Mouse (Mus musculus) ovary, postnatal 14 days (tissue): ENCODE results near the gene Psmd2.
"Not testable (repeated sequence)": the region's sequence is repeated elsewhere in the genome, so short reads cannot be mapped to it uniquely, and the experiment has no call there.

ENCODE experiments used
- DNase-seq: peaks from one replicate; pipeline ENCODE4 v3.0.0; 2022; ENCODE audit warnings: low spot score

Psmd2 gene

GRCm38 (mm10) chr16:20657661-20658060, 6.2 kb downstream of the Psmd2 start:
- no peak for DNase-seq

DNA sequence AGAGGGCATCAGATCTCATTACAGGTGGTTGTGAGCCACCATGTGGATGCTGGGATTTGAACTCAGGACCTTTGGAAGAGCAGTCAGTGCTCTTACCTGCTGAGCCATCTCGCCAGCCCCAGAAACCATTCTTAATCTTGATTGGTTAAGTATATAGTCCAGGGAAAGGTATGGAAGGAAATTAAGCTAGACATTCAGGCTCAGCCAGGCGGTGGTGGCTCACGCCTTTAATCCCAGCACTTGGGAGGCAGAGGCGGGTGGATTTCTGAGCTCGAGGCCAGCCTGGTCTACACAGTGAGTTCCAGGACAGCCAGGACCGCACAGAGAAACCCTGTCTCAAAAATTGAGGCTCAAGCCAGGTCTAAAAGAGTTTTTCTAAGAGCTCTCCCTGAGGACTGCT, 16.6 kb downstream of the Psmd2 start, which contains the start of gene Eif4g1:
Gene Eif4g1 (plus strand): TSS at position 301 of the 400 bp plus-strand sequence.
- DNase-seq = not testable (repeated sequence)

DNA sequence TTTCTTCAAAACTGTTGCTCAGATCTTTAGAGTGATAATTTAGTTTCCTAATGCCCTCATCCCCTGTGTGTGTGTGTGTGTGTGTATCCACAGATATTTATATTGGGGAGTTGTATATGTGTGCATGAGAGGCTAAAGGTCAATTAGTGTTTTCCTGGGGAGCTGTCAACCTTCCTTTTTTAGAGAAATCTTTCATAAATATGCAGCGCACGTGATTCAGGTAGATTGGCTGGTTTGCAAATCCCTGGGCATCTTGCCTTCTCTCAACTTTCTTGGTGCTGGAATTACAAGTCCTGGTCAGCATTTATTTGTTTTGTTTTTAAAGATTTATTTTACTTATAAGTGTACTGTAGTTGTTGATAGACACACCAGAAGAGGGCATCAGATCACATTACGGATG, 18.8 kb downstream of the Psmd2 start:
- DNase-seq = no peak

DNA sequence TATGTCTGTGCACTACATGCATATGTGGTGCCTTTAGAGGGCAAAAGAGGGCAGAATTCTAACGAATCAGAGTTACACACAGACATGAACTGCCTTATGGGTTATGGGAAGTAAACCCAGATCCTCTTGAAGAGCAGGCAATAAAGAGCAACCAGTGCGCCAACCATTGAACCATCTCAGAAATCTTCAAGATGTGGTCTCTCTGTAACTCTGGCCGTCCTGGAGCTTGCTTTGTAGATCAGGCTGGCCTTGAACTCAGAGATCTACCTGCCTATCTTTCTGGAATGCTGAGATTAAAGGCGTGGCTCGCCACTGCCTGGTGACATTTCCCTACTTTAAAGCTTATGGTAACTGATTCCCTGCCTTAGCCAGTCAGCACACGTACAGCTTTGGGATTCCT, 20.4 kb downstream of the Psmd2 start:
- DNase-seq = no peak

DNA sequence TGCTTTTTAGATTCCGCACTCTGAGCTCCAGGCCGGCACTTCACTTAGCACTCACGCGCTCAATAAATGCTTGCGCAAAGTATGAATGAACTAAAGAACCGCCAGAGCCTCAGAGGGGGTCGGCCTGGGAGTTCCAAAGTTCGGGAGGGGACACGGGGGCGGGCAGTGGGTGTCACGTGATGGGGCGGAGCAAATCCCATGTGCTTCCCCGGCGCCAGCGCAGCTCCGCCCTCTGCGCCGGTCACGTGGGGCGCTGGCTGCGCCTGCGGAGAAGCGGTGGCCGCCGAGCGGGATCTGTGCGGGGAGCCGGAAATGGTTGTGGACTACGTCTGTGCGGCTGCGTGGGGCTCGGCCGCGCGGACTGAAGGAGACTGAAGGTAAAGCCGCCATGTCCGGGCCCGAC, 21.0 kb downstream of the Psmd2 start:
- peak; percentile 94 for DNase-seq

GRCm38 (mm10) chr16:20672965-20673705, 21.7 kb downstream of the Psmd2 start:
- DNase-seq = peak; percentile 42

GRCm38 (mm10) chr16:20673706-20674303, 22.4 kb downstream of the Psmd2 start:
- no peak for DNase-seq

GRCm38 (mm10) chr16:20675213-20675612, 23.8 kb downstream of the Psmd2 start:
- no peak for DNase-seq

- DNase-seq = no peak
These were observed 25.2 kb downstream of the Psmd2 start for GRCm38 (mm10) chr16:20676702-20677101.

- DNase-seq = no peak
These were observed 25.9 kb downstream of the Psmd2 start for GRCm38 (mm10) chr16:20677380-20677779.

DNA sequence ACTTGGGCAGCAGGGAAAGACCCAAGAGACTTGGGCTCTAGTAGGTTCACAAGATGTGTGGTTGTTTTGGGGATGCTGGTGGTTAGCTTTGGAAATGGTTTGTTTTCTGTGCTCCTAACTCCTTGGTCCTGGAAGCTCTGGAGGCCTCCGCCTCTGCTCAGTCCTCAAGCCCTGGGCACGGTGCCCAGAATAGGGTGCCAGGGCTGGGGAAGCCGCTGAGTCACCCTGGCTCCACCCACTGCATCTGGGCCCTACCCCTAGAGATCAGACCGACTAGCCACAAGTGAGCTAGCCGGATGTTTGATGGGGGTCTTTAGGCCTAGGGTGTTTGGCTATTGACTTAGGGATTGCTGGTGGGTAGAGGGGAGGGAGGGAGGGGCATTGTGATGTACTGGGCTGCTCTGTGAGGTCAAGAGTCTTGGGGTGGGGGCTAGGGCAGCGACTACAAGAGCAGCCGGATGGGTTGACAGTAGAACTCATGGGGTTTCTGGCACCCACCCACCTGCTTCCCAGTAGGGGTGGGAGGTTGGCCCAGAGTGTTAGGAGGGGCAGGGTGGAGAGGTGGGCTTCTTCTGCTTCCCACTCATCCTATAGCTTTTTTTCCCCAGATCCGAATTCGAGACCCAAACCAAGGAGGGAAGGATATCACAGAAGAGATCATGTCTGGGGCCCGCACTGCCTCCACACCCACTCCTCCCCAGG, 26.7 kb downstream of the Psmd2 start:
- peak; percentile 52 for DNase-seq

DNA sequence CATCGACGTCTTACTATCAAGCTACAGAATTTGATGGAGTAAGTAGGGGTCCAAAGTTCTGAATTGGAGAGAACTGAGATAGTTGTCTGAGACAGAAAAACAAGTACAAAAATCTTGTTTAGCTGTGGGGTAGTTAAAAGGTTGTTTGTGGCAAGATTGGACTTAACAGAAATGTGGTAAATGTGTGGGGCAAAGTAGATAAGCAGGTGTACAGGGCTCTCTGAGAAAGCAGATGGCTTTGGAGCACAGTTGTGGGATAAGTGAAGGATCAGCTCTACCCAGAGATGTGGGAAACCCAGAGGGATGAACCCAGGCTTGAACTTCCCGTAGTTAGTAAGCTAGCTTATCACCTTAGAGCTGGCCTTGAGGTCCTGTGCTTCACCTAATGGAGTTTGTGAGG, 39.3 kb downstream of the Psmd2 start:
- no peak for DNase-seq

DNA sequence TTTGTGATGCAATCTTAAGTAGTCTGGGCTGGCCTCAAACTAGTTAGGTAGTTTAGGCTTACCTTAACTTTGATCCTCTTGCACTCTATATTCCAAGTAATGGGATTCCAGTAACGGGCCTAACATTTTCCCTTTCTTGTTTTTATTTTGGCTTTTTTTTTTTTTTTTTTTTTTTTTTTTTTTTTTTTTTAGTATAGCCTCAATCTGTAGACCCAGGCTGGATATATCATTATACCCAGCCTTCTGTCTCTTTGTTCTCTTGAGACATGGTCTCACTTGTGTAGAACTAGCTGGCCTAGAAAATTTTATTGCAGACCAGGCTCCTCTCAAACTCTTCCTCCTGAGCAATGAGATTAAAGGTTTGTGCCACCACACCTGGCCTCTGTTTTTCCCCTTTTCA, 40.2 kb downstream of the Psmd2 start:
- no peak for DNase-seq

DNA sequence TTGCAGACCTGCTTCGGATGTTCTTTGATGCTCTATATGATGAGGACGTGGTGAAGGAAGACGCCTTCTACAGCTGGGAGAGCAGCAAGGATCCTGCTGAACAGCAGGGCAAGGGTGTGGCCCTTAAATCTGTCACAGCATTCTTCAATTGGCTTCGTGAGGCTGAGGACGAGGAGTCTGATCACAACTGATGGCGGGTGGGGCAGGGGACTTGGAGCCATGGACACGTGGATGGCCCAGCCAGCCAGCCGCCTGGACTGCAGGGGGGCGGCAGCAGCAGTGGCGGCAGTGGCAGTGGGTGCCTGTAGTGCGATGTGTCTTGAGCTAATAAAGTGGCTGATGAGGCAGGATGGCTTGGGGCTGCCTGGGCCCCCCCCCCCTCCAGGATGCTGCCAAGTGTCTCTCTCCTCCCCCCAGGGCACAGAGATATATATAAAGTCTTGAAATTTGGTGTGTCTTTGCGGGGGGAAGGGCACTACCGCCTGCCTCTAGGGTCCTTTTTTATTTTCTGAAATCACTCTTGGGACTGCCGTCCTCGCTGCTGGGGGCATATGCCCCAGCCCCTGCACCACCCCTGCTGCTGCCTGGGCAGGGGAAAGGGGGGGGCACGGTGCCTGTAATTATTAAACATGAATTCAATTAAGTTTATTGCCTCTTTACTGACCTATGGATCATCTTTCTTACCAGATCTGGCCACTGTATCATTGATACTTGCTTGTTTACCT, 41.0 kb downstream of the Psmd2 start:
- DNase-seq = no peak

DNA sequence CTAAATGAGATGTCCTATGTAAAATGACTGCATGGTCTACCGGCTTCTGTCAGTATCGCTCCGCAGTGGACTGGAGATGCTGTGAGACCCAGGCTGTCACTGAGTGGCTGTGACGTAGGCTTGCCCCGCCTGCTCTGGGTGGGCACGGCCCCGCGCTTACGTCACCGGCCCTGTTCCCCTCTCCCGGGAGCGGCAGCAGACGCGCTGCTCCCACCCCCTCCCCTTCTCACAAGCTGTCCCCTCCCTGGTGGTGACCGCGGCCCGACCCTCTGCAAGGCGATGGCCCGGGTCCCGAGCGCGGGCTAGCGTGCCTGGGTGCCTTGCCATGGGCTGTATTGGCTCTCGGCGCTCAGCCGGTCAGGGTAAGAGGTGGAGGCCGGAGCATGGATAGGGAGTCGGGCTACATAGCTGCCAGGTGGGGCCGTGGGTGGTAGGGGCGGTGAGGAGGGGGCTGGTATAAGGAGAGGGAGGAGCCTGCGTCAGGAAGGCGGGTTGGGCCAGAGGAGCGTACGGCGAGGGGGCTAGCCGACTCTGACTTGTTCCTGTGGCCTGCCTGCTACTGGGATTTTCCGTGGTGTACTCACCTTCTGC, 41.8 kb downstream of the Psmd2 start, which contains the start of gene Fam131a:
Gene Fam131a (plus strand): TSS at position 131 of the 591 bp plus-strand sequence.
- peak; percentile 78 for DNase-seq

GRCm38 (mm10) chr16:20694781-20695180, 43.3 kb downstream of the Psmd2 start:
- DNase-seq = no peak

- DNase-seq = peak; percentile 87
These were observed 44.3 kb downstream of the Psmd2 start for GRCm38 (mm10) chr16:20695622-20696323.

- no peak for DNase-seq
These were observed 47.8 kb downstream of the Psmd2 start for GRCm38 (mm10) chr16:20699266-20699665.

DNA sequence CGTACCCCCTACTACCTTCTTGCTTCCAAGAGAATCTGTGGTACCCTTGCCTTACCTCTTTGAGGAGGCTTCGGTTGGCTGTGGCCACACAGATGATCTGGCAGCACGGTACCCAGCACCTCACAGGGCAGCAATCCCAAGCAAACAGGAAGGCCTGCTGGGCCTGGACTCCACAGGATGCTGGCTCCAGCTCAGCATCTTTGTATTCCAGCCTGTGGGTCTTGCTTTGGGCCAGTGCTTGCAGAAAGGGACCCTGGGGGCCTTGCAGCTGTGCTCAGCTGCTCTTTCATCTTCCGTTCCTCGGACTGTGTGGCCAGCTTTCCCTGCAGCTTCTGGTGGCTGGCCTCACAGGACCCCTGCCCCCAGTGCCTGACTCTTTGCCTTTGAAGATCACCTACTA, 48.6 kb downstream of the Psmd2 start:
- no peak for DNase-seq

DNA sequence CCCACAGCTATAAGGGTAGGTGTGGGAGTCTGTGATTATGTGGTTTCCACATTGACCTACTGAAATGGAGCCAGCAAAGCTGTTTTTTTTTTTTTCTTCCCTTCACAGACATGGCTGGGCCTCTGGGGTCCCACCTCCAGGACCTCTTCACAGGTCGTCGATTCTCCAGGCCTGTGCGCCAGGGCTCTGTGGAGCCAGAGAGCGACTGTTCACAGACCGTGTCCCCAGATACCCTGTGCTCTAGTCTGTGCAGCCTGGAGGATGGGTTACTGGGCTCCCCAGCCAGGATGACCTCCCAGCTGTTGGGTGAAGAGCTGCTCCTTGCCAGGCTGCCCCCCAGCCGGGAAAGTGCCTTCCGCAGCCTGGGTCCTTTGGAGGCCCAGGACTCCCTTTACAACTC, 49.9 kb downstream of the Psmd2 start:
- DNase-seq = no peak
